Mouse (Mus musculus) bone marrow, adult 2 months (tissue): Measurements from ENCODE around the gene Fstl4.

Experiments
- CTCF ChIP-seq: fragments of 200-500 bp; IDR thresholded peaks from 2 replicates; pipeline ENCODE4 v1.5.1; 2011; ENCODE audit warnings: low read length, control low read depth; ENCODE audit not compliant: control insufficient read depth, insufficient read depth
- POLR2A ChIP-seq: fragments of 200-500 bp; IDR thresholded peaks from 2 replicates; pipeline ENCODE4 v1.6.1; 2011; ENCODE audit warnings: low read depth, mild to moderate bottlenecking, control low read depth, low read length, borderline replicate concordance; ENCODE audit not compliant: control insufficient read depth

GRCm38 (mm10) chr11:53137381-53137780 is 372.9 kb downstream of the Fstl4 start:
- TF ChIP-seq CTCF (no peak), POLR2A (no peak)
